Mouse (Mus musculus): Measurements from ENCODE around the gene Itsn1. TPM values are rescaled to one million over a fixed set of nuclear protein-coding genes. Genes with fewer than 3 reads are reported as not detected.

Gene Itsn1
- polyA plus RNA-seq, 1 experiment, result 406 TPM

DNA sequence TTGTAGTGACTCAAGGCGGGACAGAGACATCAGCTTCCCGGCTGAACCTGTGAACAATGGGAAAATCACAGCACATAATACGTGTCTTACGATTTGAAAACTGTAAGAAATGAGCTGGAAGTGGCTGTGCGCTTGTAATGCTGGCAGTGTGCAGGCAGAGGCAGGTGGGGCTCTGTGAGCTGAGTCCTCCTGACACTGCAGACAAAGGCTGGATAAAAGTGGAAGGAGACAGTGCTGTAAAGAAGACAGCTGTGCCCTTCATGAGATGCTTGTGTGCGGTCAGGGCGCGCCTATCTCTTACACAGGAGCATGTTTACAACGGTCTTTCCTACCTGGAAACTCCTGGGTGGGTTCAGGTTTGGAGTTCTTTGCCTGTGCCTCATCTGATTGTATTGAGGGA is 32.1 kb downstream of the Itsn1 start:
- WGBS, result 41% methylated on average over 9 of the region's 9 CpGs
- no peak for TF ChIP-seq CTCF (IDR thresholded peaks at IDR 0.05; ENCODE audit: insufficient read depth, low read depth, low read length)
- no peak for TF ChIP-seq POLR2A (IDR thresholded peaks at IDR 0.05; ENCODE audit: insufficient read depth, low read depth, low read length)
- Histone ChIP-seq H3K4me1 (ENCODE audit: control insufficient read depth, insufficient read depth, low read length) (peaks cover 25% of the 10 kb centered on the region), H3K4me3 (ENCODE audit: insufficient read depth, low read depth, low read length) (no peak overlapping the region), H3K27ac (ENCODE audit: insufficient read depth, low read depth, low read length) (no peak overlapping the region)

DNA sequence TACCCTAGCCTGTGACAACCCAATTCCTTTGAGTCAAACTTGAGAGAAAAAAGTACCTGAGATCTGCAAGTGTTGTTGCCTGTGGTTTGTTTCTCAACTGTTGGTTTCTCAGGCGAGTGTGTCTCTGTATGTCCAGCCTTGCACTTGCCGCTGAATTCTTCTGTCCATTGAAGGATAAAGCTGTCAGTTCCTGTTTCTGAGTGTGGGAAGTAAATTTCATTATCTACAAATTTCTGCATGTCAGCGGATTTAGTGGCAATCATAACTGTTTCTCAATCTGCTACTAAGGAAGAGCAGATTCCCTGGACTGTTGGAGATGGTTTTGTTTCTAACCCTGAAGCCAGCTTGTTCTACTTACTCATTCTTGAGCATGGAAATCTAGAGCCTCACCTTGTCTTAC is 32.7 kb downstream of the Itsn1 start:
- Histone ChIP-seq H3K4me3 (ENCODE audit: insufficient read depth, low read depth, low read length) (no peak overlapping the region), H3K4me1 (ENCODE audit: control insufficient read depth, insufficient read depth, low read length) (peaks cover 28% of the 10 kb centered on the region), H3K27ac (ENCODE audit: insufficient read depth, low read depth, low read length) (no peak overlapping the region)
- TF ChIP-seq CTCF (IDR thresholded peaks at IDR 0.05; ENCODE audit: insufficient read depth, low read depth, low read length) (no peak), POLR2A (IDR thresholded peaks at IDR 0.05; ENCODE audit: insufficient read depth, low read depth, low read length) (no peak)
- WGBS, result 90% methylated on average over 3 of the region's 3 CpGs

DNA sequence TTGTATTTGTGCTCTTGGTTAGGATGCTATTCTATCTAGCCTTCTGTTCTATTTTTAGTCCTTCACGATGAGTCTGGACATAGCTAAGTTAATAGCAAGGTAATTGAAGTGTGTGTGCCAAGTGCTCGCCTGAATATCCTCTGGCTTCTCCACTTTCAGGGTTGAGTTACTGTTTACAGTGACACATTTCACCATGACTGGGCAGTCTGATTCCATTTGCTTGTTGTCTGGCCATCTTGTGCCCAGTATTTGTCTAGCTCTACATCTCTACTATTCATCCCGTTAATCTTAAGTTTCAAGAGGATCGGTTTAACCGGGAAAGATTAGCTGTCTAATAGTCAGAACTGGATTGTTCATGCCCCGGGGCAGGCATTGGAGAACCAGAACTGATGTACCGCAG is 33.4 kb downstream of the Itsn1 start:
- no peak for TF ChIP-seq CTCF (IDR thresholded peaks at IDR 0.05; ENCODE audit: insufficient read depth, low read depth, low read length)
- no peak for TF ChIP-seq POLR2A (IDR thresholded peaks at IDR 0.05; ENCODE audit: insufficient read depth, low read depth, low read length)
- Histone ChIP-seq H3K4me3 (ENCODE audit: insufficient read depth, low read depth, low read length) (no peak overlapping the region), H3K27ac (ENCODE audit: insufficient read depth, low read depth, low read length) (no peak overlapping the region), H3K4me1 (ENCODE audit: control insufficient read depth, insufficient read depth, low read length) (peaks cover 29% of the 10 kb centered on the region)
- WGBS, result 67% methylated on average over 7 of the region's 7 CpGs

DNA sequence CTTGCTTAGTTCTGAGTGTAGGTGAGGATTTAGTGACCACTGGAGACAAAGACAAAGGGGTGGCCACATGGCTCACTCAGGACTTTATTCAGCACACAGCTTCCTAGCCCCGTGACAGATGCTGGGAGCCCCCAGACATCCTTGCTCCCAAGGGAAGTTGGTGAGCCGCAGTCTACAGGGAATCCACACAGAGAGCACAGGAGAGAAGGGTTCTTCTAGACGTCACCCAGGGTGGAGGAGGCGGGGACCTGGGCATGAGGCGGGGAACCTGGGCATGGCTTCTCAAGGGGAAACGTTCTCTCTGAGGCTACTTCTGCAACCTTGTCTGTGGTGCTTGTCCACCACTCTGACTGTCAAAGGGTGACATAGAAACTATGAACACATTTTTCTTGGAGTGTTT is 34.9 kb downstream of the Itsn1 start:
- 71% methylated on average over 6 of the region's 6 CpGs for WGBS
- no peak overlapping the region for H3K4me3 ChIP-seq (ENCODE audit: insufficient read depth, low read depth, low read length)
- H3K4me1 ChIP-seq (ENCODE audit: control insufficient read depth, insufficient read depth, low read length), result peaks cover 35% of the 10 kb centered on the region
- H3K27ac ChIP-seq (ENCODE audit: insufficient read depth, low read depth, low read length), result no peak overlapping the region
- TF ChIP-seq CTCF (IDR thresholded peaks at IDR 0.05; ENCODE audit: insufficient read depth, low read depth, low read length) (no peak), POLR2A (IDR thresholded peaks at IDR 0.05; ENCODE audit: insufficient read depth, low read depth, low read length) (no peak)

DNA sequence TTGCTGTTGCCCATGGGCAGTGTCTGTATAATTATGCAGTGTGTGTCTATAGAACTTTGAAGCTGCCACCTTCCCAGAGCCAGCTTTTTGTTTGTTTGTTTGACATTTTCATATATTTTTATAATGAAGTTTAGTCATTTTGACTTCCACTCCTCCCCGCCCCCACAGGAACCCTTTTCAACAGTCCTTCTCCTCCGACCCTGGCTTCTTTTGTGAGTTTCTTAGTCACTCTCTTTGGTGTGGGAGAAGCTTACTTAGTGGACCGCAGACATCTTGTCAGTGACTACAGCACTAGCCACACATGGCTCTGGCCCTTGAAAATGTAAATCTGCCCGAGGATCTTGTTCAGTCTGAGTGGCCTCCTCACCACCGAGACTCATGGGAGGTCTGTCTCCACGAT is 35.3 kb downstream of the Itsn1 start:
- H3K27ac ChIP-seq (ENCODE audit: insufficient read depth, low read depth, low read length), result no peak overlapping the region

DNA sequence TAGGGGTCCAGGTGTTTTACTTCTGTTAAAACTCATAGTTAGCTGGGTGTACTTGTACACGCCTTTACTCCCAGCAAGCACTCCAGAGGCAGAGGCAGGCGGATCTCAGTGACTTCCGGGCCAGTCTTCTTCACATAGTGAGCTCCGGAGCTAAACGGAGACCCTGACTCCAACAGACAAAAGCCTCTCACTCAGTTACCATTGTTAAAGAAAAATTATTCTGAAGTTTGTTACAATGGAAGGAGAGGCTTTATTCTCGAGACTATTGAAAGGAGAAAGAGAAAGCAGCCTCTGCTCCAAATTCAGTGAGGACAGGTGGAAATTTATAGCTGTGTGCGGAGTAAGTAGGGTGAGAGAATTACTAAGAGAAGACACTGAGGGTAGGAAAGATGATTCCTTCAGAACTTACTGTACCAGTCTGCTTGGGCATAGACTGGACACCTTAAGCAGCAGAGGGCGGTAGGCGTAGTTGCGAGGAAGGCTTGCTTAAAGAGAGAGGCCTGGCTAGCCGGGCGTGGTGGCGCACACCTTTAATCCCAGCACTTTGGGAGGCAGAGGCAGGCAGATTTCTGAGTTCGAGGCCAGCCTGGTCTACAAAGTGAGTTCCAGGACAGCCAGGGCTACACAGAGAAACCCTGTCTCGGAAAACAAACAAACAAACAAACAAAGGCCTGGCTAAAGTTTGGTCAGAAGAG is 36.2 kb downstream of the Itsn1 start:
- 92% methylated on average over 15 of the region's 15 CpGs for WGBS
- Histone ChIP-seq H3K27ac (ENCODE audit: insufficient read depth, low read depth, low read length) (no peak overlapping the region), H3K4me1 (ENCODE audit: control insufficient read depth, insufficient read depth, low read length) (peaks cover 33% of the 10 kb centered on the region), H3K4me3 (ENCODE audit: insufficient read depth, low read depth, low read length) (no peak overlapping the region)
- no peak for TF ChIP-seq CTCF (IDR thresholded peaks at IDR 0.05; ENCODE audit: insufficient read depth, low read depth, low read length)
- TF ChIP-seq POLR2A (IDR thresholded peaks at IDR 0.05; ENCODE audit: insufficient read depth, low read depth, low read length), result no peak

More for the DNA sequence above, 35.3 kb downstream of the Itsn1 start:
- TF ChIP-seq CTCF (IDR thresholded peaks at IDR 0.05; ENCODE audit: insufficient read depth, low read depth, low read length), result no peak
- no peak for TF ChIP-seq POLR2A (IDR thresholded peaks at IDR 0.05; ENCODE audit: insufficient read depth, low read depth, low read length)
- WGBS, result 67% methylated on average over 6 of the region's 6 CpGs
- Histone ChIP-seq H3K4me3 (ENCODE audit: insufficient read depth, low read depth, low read length) (no peak overlapping the region), H3K4me1 (ENCODE audit: control insufficient read depth, insufficient read depth, low read length) (peaks cover 35% of the 10 kb centered on the region)

DNA sequence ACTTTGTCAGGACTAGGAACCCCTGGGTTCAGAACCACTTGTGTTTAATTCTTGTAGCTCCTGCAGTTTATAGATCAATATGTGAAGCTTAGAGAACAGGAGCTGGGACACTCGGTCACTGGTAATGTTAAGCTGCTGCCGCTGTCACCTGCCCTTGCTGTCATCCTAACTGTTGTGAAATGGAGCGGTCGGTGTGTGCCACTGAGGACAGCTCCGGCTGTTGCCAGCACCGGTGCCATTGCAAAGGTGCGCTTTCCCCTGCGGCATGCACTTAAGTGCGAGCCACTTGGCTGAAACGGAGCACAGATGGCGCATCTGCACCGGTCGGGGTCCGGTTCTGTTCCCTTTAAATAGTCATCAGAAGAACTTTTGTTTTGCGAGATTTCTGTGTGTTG is 36.7 kb downstream of the Itsn1 start:
- WGBS, result 84% methylated on average over 15 of the region's 15 CpGs
- TF ChIP-seq CTCF (IDR thresholded peaks at IDR 0.05; ENCODE audit: insufficient read depth, low read depth, low read length) (no peak), POLR2A (IDR thresholded peaks at IDR 0.05; ENCODE audit: insufficient read depth, low read depth, low read length) (no peak)
- Histone ChIP-seq H3K27ac (ENCODE audit: insufficient read depth, low read depth, low read length) (no peak overlapping the region), H3K4me3 (ENCODE audit: insufficient read depth, low read depth, low read length) (no peak overlapping the region), H3K4me1 (ENCODE audit: control insufficient read depth, insufficient read depth, low read length) (peaks cover 32% of the 10 kb centered on the region)

DNA sequence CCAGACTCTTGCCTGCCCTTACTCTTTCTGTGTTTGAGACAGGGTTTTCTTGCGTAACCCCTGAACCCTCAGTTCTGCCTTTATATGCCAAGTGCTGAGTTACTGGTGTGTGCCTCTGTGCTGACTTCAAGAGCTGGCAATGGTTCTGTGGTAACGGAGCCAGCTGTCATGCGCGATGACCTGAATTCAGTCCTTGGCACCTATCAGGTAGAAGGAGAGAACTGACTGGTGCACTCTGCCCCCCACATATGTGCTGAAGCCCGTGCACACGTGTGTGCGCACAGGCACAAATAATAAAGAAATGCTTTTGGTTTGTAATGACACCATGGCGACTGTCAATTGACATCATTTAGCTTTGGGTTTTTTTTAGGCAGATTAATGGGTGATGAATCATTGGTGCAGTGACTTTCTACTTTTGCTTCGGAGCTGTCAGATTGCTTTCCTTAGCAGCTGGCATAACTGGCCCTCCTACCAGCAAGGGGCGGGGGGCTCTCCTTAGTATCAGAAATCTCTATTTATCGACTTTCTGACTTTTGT is 38.2 kb downstream of the Itsn1 start:
- TF ChIP-seq CTCF (IDR thresholded peaks at IDR 0.05; ENCODE audit: insufficient read depth, low read depth, low read length) (no peak), POLR2A (IDR thresholded peaks at IDR 0.05; ENCODE audit: insufficient read depth, low read depth, low read length) (no peak)
- Histone ChIP-seq H3K4me3 (ENCODE audit: insufficient read depth, low read depth, low read length) (no peak overlapping the region), H3K4me1 (ENCODE audit: control insufficient read depth, insufficient read depth, low read length) (peaks cover 29% of the 10 kb centered on the region), H3K27ac (ENCODE audit: insufficient read depth, low read depth, low read length) (peak overlapping the region; percentile 2; the same call in 1 of the 2 replicates)
- 54% methylated on average over 11 of the region's 11 CpGs for WGBS

DNA sequence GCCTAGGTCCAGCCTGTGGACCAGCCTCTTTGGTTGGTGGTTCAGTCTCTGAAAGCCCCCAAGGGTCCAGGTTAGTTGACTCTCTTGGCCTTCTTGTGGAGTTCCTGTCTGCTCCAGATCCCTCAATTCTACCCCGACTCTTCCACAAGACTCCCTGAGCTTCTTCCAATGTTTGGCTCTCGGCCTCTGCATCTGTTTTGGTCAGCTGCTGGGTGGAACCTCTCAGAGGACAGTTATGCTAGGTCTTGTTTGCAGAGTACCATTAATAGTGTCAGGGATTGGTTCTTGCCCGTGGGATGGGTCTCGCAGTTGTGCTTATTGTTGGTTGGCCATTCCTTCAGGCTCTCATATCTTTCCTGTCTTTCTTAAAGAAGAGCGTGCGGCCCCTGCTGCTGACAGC is 39.5 kb downstream of the Itsn1 start:
- Histone ChIP-seq H3K4me3 (ENCODE audit: insufficient read depth, low read depth, low read length) (no peak overlapping the region), H3K4me1 (ENCODE audit: control insufficient read depth, insufficient read depth, low read length) (peaks cover 32% of the 10 kb centered on the region), H3K27ac (ENCODE audit: insufficient read depth, low read depth, low read length) (no peak overlapping the region)
- 90% methylated on average over 6 of the region's 6 CpGs for WGBS
- no peak for TF ChIP-seq POLR2A (IDR thresholded peaks at IDR 0.05; ENCODE audit: insufficient read depth, low read depth, low read length)
- no peak for TF ChIP-seq CTCF (IDR thresholded peaks at IDR 0.05; ENCODE audit: insufficient read depth, low read depth, low read length)
